Mouse (Mus musculus) adrenal gland, postnatal 10 days (tissue): ENCODE results near the gene Sdk1. TPM values are rescaled to one million over a fixed set of nuclear protein-coding genes. Genes with fewer than 3 reads are reported as not detected.

Experiments used
- DNase-seq: peaks from one replicate; pipeline ENCODE4 v3.0.0; 2021; ENCODE audit warnings: mixed read lengths
- total RNA-seq, 2 experiments: library from RNA; stranded (reverse); gene quantifications; 2 replicates each; pipeline ENCODE4 v1.2.3; 2021

Gene Sdk1
- total RNA-seq, 2 experiments from 2014 or later, result 8.5 to 14.0 TPM

GRCm38 (mm10) chr5:142258716-142259115 is 1017.4 kb downstream of the Sdk1 start:
- DNase-seq, result no peak

DNA sequence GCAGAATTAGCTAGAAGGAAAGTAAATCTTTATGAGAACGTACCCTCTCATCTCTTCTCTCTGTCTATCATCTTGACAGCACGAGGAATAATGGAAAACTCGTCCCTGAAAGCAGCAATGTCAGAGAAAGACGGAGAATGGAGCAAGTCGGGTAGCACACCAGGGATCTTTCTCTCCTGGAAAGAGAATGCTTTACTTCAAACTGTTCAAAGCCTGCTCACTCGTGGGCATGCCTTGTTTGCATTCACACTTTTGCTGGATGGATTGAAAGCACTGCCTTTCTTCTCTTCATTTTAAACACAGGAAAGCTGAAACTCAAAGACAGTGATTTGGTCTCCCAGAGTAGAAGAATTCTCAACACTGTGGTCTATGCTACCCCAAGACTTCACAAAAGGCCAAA is 1020.8 kb downstream of the Sdk1 start:
- no peak for DNase-seq

Other genes with a start within 250 kb of the Sdk1 start
- gene Card11, start 240.9 kb upstream of the Sdk1 start, total RNA-seq, result 1 to 10 TPM; 1.6 to 2.5 TPM